Mouse (Mus musculus) kidney, adult 18-20 months (tissue): ENCODE results near the gene Gm49383.

Experiments
- DNase-seq: peaks from one replicate; pipeline ENCODE4 v3.0.0; 2021

The Gm49383 gene

DNA sequence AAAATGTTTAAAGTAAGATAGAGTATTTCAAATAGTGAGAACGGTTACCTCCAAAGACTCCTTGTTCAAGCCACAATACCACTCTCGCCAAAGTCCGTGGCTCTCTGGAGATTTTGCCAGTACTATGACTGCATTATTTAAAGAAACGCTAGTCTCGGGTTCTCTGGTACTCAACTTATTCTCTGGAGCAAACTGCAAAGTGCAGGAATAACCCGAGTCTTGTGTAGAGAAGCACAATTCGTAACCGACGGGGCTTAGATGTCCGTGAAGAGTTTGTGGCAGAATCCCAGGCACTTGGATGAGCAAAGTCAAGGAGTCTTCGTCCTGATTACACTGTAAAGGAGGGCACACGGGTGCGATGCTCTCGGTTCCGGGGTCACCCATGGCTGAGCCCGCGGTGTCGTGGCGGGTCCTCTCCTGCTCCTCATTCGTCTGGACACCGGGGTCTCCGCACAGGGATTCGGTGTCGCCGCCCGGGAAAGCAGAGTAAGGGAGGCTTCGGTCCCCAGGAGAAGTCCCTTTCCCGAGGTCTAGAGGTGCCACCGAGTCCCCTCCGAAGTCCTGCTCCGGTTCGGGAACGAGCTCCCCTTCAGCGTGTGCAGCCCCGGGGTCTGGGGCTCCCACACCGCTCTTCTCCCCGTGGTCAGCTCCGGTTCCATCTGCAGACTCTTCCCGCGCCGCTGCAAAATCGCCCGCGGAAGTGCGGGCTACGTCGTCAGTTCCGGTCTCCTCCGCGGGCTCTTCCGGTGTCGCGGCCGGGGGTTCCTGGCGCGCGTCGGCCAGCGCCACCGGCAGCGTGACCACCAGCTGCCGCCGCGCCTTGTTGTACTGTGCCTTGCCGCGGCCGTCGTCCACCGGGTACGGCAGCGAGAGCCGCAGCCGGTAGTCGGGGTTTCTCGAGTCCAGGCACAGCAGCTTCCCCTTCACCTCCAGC lies at the start of gene Gm49383:
Gm49383 (minus strand) TSS at position 661 of the 934 bp plus-strand sequence.
- DNase-seq = peak; percentile 78

DNA sequence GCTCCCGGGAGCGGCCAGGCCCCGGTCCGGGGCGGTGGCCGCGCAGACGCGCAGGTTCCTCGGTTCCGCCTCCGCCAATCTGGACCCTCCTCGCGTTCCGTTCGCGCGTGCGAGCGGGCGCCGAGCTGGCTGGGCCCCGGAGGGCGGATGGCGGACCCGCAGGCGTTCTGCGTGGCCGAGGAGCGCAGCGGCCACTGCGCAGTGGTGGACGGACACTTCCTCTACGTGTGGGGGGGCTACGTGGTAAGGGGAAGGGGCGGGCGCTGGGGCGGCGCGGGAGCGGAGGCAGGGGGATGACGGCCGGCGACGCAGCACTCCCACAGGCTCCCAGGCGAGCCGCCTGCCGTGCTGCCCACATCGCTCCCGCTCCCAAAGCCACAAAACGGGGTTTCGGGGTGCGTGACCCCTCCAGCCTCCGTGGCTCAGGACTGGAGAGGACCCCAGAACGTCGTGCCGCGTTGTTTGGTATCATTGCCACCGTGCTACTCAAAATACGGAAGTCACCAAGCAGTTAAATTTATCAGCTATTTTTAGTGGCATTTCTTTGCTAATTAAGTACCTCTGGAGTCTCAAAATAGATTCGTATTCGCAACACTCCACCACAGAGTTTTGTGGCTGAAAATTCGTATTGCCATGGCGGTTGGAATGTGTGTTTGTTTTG lies 45.0 kb upstream of the Gm49383 start:
- DNase-seq = peak; percentile 66

DNA sequence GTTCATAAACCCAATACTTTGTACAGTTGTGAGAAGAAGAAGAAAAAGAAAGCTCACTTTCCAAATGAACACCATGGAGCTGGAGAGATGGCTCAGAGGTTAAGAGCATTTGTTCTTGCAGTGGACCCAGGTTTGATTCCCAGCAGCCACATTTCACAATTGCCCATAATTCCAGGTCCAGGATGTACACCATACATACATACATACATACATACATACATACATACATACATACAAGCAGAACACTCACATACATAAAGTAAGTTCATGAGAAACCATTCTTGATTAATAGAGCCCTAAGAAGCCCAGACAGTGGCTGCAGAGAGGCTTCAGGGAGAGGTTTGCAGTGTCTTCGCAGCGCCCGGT lies 44.5 kb upstream of the Gm49383 start:
- no peak for DNase-seq

- DNase-seq = no peak
Measured at GRCm38 (mm10) chr12:69240876-69241275, 44.0 kb upstream of the Gm49383 start, which contains the start of gene Klhdc1. TSS of gene Klhdc1 (plus strand) at chr12:69241176.

DNA sequence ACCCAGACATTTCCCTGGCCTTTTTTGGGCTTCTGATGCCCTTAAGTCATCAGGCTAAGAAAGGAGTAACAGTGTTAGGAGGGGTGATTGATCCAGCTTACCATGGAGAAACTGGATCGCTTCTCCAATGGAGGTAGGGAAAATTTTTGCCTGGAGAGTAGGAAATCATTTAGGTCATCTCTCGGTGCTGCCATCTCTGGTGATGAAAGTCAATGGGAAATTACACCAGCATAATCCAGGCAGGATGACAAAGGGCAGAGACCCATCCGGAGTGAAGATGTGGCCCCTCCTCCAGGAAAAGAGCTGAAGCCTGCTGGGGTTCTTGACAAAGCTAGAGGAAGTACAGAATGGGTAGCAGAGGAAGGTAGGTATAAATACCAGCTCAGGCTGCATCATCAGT lies 41.4 kb upstream of the Gm49383 start:
- no peak for DNase-seq

- no peak for DNase-seq
Measured at GRCm38 (mm10) chr12:69235782-69236181, 38.9 kb upstream of the Gm49383 start.

DNA sequence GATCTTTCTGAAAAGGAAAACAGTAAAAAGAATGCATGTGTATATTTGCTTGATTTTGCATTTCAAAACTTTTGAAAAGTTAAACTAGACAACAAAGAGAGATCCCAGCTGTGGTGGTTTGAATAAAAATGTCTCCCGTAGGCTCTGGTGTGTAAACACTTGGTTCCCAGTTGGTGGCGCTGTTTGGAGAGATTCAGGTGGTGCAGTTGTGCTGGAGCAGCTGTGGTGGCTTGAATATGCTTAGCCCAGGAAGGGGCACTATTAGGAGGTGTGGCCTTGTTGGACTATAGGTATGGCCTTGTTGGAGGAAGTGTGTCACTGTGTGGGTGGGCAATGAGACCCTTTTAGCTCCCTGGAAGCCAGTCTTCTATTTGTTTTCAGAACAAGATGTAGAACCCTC lies 32.3 kb upstream of the Gm49383 start:
- DNase-seq = no peak

- DNase-seq = peak; percentile 92
Measured at GRCm38 (mm10) chr12:69227776-69228466, 31.0 kb upstream of the Gm49383 start, which contains the start of gene Pole2. TSS of gene Pole2 (minus strand) at chr12:69228195.

- DNase-seq = no peak
Measured at GRCm38 (mm10) chr12:69220613-69221277, 23.8 kb upstream of the Gm49383 start.

GRCm38 (mm10) chr12:69216587-69216986 lies 19.7 kb upstream of the Gm49383 start:
- DNase-seq = no peak

GRCm38 (mm10) chr12:69215000-69215785 lies 18.3 kb upstream of the Gm49383 start:
- no peak for DNase-seq

DNA sequence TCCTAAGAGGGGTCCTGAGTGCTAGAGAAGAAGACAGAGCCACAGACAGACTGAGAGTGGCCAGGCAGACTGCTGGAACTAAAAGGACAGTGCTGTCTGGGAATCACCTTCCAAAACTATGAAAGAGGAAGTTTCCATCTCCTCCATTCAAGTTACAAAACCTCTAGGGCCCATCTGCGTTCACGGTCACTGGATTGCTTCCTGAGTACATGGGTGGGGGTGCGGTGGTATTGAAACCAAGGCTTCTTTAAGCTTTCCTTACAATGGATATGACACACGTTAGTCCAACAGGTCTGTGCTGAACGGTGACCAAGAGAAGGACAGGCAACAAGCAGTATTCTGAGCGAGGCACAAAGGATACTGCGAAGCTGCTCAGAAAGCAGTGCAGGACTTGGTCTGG lies 17.5 kb upstream of the Gm49383 start:
- no peak for DNase-seq

- DNase-seq = no peak
Measured at GRCm38 (mm10) chr12:69213186-69213777, 16.4 kb upstream of the Gm49383 start.

GRCm38 (mm10) chr12:69211057-69211456 lies 14.2 kb upstream of the Gm49383 start:
- no peak for DNase-seq

- DNase-seq = no peak
Measured at GRCm38 (mm10) chr12:69210056-69210979, 13.4 kb upstream of the Gm49383 start.

- no peak for DNase-seq
Measured at GRCm38 (mm10) chr12:69208520-69208919, 11.6 kb upstream of the Gm49383 start.

DNA sequence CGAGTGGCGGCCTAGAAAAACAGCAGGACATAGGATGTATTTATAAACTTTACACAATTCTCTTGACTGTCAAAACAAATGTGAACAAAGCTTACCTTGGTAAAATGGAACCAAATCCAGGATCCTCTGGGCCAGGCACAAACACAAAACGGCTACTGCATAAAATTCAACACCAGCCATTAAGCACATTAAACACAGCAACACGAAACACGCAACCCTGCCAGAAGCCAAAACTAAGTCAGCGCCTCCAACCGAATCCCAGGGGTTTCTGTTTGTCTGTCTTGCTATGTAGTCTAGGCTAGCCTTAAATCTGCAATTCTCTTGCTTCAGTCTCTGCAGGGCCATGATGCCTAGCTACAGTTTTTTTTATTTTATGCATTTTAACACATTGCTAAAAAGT lies 11.0 kb upstream of the Gm49383 start:
- no peak for DNase-seq

GRCm38 (mm10) chr12:69207396-69207795 lies 10.5 kb upstream of the Gm49383 start:
- DNase-seq = no peak

DNA sequence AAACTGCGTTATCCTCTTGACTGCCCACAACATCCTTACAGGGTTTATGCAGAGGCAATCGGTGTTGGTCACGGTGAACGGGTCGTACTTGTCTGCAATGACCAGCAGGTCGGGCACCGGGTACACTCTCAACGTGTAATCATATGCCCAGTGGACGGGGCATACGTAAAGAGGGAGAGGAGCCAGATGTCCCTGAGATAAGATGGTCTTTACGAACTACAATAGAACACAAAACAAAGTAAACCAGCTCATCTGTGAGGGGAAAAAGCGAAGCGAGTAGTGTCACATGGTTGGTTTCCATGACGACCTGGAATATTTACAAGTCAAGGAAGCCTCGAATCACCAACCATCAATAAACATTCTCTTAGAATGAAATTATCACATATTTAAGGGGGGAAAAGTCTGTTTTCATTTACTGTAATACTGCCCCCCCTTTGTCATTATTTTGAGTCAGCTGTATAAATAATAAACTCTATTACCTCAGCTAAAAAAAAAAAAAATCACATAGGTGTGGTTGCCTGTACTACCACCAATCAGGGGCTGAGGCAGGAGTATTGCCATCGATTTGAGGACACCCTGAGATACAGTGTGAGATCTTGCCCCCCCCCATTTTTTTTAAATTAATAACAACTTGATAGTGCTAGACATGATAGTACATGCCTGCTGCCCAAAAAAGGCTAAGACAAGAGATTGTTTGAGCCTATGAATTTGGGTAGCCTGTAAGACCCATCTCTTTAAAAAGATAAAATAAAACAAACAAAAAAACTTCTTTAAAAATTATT lies 7.3 kb upstream of the Gm49383 start, which contains the start of gene Gm49384:
Gm49384 (minus strand) TSS at position 216 of the 782 bp plus-strand sequence.
- no peak for DNase-seq
